Mouse (Mus musculus): ENCODE results near the gene Marveld2.

Marveld2 gene

DNA sequence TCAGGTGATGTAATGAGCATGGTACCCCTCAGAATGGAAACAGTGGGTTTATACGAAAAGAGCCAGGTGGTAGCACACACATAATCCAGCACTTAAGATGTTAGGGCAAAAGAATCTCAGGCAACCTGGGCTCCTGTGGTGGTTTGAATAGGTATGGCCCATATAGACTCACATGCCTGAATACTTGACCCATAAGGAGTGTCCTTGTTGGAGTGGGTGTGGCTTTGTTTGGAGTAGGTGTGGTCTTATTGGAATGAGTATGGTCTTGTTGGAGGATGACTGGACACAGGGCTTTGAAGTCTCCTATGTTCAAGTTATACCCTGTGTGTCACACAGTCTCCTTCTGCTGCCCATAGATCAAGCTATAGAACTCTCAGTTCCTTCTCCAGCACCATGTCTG, 48.4 kb downstream of the Marveld2 start:
- ChIA-PET POLR2A (no interaction called here), CTCF (no interaction called here)

DNA sequence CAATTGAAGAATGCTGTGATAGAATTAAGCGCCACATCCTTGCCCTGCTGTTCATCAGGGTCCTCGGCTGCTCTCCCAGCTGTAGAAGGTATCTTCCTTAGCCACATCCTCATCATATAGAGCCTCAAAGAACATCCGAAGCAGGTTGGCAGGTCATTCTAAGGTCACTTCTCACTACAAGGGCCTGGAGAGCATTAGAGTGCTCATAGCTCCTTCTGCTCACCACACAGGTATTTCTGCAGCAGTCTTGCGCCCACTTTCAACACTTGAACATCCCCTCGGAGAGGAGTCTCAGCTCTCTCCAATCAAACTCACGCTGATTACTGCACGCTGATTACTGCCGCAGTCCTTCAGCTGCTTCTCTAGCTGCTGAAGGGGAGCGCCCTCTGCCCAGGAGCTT, 57.3 kb downstream of the Marveld2 start:
- ChIA-PET POLR2A (interaction anchor here in 1 of 4 experiments (0.6 to 1.4 kb wide), 3 partner anchors 8 to 946 kb away, joined by 4 to 6 read pairs (median 5); no protein-coding TSS in a partner anchor), CTCF (interaction anchor here in 1 of 4 experiments (1.2 kb wide), 1 partner anchor 67 kb away, joined by 3 read pairs; the partner anchor contains the start of gene Gtf2h2)

DNA sequence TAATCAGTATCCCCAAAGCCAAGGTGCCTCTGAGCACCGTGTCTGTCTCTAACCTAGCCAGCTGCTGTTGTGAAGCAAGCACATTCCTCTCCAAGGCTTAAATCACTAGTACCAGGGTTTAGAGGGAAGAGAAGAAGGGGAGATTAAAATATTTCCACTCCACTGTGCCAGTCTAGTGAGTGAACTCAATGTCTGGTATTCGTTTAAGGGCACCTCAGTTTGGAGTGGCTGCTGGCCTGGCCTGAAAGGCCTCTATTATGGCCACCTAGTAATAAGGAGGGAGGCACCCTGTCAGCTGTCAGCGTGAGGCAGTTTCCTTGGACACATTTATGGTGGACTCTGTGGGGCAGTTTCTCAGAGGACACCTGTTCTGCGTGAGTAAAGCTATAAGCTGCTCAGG, 59.8 kb downstream of the Marveld2 start:
- POLR2A ChIA-PET: interaction anchor here in 1 of 4 experiments (0.9 kb wide), 1 partner anchor 15 kb away, joined by 3 read pairs; no protein-coding TSS in a partner anchor
- CTCF ChIA-PET: no interaction called here

DNA sequence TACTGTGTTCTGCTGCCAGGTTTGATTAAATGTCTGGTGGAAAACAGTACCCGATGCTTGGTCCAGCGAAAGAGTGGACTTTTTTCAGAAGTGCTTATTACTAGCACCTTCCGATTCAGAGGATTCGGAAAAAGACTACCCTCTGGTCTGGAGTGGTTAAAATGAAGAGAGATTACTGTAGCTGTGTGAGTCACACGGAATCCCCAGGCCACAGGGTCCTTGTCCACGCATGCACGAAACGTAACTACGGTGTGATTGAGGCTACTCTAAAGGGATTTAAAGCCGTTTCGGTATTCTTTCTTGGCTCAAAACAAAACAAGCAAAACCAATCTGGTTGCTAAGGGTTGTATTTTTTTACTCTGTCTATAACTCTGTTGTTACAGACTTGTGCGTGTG, 63.7 kb downstream of the Marveld2 start:
- ChIA-PET CTCF (interaction anchor here in 2 of 4 experiments (0.5 to 0.6 kb wide), 2 partner anchors 28 to 551 kb away, joined by 4 to 5 read pairs; no protein-coding TSS in a partner anchor), POLR2A (interaction anchor here in 2 of 4 experiments (0.9 to 2.1 kb wide), 3 partner anchors 9 to 449 kb away, joined by 3 to 6 read pairs (median 4); partner anchors contain the start of genes Bdp1 (in 1 of the 2) and Gtf2h2 (in 1 of the 2))

DNA sequence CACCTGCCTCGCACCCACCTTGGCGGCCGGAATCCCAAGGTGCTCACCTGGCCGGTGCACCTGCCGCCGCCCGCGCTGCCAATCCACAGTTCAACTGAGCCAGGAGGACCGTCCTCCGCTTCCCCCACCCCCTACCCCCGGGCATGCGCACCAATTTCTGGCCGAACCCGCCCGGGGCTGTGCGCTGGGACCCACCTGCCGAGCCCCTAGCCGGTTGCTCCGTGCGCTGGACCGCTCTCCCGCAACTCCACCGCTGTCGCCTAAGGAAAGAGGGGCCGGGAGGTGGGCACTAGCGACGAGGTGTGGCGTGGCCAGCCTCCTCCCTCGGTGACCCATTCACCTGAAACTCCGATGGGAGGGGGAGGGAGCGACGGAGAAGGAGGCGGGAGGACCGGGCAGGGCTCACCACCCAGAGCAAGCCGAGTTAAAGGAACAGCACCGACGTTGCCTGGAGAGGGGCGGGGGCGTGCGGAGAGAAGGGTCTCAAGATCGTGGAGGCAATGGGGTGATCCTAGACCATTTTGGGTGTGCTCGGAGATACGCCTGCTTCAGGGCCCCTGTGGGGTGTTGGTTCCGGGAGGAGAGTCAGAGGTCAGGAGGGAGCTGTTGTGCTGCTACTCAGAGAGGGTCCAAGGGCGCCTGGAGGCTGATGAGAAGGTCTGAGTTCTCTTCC, 64.3 kb downstream of the Marveld2 start, which contains the start of gene Ocln:
Gene Ocln (minus strand): TSS at position 350 of the 673 bp plus-strand sequence.
- POLR2A ChIA-PET: interaction anchor here in 2 of 4 experiments (0.6 to 2.1 kb wide), 6 partner anchors 7 to 449 kb away, joined by 3 to 6 read pairs (median 3); partner anchors contain the start of genes Bdp1 (in 1 of the 2) and Gtf2h2 (in 1 of the 2)
- CTCF ChIA-PET: interaction anchor here in 2 of 4 experiments (0.6 to 1.4 kb wide), 3 partner anchors 29 to 60 kb away, joined by 3 to 5 read pairs (median 4); partner anchors contain the start of gene Gtf2h2 (in 2 of the 2)

DNA sequence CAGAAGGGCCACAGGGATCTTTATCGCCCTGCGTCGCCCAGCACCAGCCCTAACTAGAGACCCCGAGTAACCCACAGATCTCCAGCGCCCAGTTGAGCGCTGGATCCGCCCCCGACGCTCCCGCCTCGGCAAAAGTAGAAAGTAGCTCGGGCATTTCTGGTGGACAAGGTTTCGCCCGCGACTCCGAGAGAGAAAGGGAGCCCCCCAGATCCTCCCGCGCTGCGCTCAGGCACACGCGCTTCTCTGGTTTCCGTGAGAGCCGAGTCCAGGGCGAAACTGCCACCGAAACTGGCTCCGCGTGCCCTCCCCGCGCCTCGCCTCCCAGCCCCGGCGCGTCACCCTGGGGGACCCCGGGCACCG, 64.8 kb downstream of the Marveld2 start:
- ChIA-PET CTCF (interaction anchor here in 3 of 4 experiments (1.0 to 1.4 kb wide), 3 partner anchors 60 kb away, joined by 3 to 5 read pairs (median 4); partner anchors contain the start of gene Gtf2h2 (in 3 of the 3)), POLR2A (interaction anchor here in 3 of 4 experiments (0.6 to 2.1 kb wide), 6 partner anchors 8 to 177 kb away, joined by 3 to 6 read pairs (median 4); partner anchors contain the start of gene Gtf2h2 (in 2 of the 3))

DNA sequence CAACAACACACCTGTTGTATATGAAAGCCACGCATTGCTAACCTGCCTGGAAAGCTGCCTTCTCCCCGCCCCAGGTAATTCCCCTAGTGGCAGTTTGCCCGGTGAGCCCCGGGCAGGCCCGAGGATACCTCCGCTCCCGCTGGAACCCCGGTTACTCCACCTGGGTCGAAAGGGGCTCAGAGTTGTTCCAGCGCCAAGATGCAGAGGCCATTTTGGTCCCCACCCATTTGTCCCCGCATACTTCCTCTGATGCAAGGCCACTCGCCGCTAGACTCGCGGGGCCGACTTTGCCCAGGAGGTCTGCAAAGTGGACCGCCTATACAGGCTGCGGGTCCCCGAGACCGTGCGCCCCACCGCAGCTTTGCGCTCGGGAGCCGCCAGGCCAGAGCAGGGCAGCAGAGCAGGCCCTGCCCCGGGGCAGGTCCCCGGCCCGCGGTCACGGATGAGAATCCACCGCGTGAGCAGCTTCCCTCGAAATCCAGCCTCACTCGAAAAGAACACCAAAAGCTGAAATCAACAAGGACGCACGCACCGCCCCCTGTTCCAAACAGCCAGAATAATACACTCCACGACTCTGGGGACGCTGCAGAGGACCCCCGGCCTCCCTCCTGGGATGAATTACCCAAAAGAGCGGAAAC, 65.3 kb downstream of the Marveld2 start:
- POLR2A ChIA-PET: interaction anchor here in 3 of 4 experiments (0.7 to 2.1 kb wide), 10 partner anchors 8 to 1195 kb away, joined by 3 to 6 read pairs (median 4); partner anchors contain the start of gene Gtf2h2 (in 3 of the 3)
- CTCF ChIA-PET: interaction anchor here in 3 of 4 experiments (0.6 to 1.4 kb wide), 5 partner anchors 56 to 551 kb away, joined by 3 to 5 read pairs (median 3); partner anchors contain the start of gene Gtf2h2 (in 3 of the 3)

DNA sequence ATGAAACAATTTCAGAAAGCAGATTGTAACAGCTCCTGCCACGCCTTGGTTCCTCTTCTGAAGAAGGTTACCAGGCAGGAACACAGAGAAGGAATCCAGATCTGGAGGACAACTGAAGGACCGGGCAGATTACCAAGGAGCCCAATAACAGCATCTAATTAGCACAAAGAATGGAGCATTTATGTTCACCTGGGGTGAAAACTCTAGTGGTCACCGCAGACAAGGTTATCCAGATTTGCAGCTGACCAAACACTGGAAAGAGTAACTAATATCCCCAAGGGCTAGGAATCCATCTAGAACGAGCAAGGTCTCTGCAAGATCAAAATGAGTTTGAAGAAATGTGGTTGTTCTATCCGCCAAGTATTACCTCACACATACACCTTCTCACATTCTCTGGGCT, 69.5 kb downstream of the Marveld2 start:
- CTCF ChIA-PET: interaction anchor here in 1 of 4 experiments (0.7 kb wide), 1 partner anchor 16 kb away, joined by 3 read pairs; no protein-coding TSS in a partner anchor
- POLR2A ChIA-PET: interaction anchor here in 1 of 4 experiments (1.2 kb wide), 1 partner anchor 11 kb away, joined by 3 read pairs; no protein-coding TSS in a partner anchor
